Mouse (Mus musculus): ENCODE measurements around the gene Gng8.

Gng8 gene

DNA sequence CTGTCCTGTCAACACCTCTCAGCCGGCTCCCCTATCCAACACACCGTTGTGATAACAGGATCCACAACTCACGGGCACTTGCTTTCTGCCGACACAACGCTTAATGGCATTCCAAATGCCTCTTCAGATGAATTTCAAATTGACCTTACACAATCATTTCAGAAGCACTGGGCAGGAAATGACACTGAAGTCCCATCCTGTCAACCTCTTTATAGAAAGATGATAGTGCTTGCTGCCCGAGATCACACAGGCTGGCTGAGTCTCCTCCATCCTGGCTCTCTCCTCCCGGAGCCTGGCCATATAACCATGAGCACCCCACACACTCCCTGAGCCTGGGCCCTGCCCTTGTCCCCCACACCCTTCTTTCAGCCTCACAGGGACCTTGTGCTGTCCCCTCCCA lies 16.3 kb downstream of the Gng8 start:
- DNase-seq (ENCODE audit: low read depth, low spot score), result no peak

DNA sequence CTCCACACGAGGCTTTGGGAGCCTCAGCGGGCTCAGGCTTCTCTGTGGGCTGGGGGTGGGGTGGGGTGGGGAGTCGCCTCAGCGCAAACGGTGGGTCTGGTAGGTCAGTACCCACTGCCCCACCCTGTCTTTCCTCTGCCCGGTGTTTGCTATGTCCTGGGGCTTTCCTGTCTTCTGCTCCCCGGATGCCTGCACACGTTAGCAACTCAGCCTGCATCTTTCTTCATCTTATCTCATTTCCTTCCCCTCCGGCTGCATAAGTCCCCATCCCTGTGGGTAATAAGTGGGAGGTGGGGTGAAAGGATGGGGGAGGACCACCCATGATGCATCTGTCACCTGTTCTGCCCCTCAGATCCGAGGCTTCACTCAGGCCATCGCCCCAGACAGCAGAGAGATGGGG lies 16.8 kb downstream of the Gng8 start:
- DNase-seq (ENCODE audit: low read depth, low spot score), result no peak

DNA sequence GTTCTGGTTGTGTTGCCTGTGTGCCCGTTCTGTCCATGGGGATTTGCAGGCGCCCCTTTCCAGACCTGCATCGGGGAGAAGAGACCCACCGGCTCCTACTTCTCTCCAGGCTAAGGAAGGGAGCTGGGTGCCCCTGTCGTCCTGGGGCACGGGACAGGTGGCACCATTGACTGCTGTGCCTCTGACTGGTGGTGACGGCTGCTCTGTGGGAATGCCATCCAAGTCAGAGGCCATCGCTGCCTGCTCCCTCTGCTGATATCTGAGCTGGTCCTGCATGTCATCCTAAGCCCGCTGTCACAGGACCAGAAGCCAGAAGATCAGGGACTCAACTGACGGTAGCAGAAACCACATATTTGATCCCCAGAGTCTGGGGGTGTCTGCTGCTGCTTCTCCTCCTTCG lies 17.3 kb downstream of the Gng8 start:
- DNase-seq (ENCODE audit: low read depth, low spot score), result no peak

DNA sequence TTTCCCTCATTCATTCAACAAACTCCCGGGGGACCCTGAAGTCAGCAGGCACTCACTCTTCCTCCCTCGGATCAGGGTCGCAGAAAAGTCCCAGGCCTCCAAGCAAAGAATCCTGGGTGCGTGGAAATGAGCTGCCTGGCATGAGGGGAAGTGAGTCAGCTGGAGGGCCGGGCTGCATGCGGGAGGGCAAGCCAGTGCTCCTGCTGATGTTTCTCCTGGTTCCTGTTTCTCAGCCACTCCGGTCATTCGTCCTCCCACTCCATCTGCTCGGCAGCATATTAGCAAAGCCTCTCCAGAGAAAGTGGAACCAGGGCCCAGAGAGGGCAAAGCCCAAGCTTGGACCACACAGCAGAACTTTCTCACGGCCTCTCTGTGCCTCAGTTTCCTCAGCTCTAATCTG lies 18.3 kb downstream of the Gng8 start:
- DNase-seq (ENCODE audit: low read depth, low spot score), result no peak

DNA sequence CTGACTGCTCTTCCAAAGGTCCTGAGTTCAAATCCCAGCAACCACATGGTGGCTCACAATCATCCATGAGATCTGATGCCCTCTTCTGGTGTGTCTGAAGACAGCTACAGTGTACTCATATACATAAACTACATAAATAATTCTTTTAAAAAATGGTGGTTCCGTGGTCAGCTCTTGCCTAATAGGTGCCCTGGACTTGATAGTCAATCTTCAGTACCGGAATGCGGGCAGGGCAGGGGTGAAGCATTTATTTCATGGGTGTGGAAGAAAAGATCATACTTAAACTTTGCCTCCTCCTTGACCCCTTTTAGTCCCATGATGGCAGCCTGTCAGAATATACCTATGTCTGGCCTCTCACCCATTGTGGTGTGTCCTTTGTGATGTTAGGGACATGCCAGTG lies 20.3 kb downstream of the Gng8 start:
- no peak for DNase-seq (ENCODE audit: low read depth, low spot score)

DNA sequence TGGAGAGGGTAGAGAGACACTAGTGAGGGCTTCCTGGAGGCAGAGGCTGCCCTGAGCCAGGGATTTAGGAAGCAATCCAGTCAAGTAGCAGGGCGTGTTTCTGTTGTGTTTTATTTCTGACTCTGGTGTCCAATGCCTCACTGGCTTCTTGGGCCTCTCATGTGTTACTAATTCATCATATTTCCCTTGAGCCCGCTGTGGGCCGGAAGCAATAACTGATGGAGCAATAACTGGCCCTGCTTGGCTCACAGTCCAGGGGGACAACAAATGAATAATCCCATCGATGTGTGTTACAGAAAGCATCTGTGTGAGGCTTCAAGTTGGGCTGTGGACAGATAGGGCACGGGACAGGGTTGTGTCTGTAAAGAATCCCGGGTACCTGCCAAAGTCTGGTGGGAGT lies 20.8 kb downstream of the Gng8 start:
- no peak for DNase-seq (ENCODE audit: low read depth, low spot score)

DNA sequence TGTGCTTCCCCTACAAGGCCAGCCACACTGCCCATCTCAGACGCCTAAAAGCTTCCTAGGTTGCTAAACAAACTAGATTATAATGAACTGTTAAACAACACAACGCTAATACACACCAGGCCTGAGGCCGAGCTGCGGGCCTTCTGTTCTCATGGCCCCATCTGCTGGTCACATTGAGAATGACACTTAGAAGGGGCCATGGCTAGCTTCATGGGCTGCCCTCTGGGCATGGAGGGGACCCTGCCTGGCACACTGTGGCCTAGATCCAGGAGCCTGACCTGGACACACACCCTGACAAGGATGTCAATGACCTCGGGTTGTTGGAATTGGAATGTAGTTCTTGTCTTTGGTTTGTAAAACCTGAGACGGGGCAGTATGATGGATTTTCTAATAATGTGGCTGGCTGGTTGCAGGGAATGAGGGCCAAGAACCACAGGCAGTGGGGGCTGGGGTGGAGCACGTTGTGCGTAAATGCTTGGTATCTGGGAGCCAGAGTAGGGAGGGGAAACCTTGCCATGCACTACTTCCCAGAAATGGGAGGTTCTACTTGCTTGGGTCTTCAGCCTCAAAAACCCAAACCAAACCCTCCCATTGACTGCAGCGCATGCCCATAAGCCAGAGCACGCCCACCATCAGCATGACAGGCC lies 22.3 kb downstream of the Gng8 start:
- no peak for DNase-seq (ENCODE audit: low read depth, low spot score)

DNA sequence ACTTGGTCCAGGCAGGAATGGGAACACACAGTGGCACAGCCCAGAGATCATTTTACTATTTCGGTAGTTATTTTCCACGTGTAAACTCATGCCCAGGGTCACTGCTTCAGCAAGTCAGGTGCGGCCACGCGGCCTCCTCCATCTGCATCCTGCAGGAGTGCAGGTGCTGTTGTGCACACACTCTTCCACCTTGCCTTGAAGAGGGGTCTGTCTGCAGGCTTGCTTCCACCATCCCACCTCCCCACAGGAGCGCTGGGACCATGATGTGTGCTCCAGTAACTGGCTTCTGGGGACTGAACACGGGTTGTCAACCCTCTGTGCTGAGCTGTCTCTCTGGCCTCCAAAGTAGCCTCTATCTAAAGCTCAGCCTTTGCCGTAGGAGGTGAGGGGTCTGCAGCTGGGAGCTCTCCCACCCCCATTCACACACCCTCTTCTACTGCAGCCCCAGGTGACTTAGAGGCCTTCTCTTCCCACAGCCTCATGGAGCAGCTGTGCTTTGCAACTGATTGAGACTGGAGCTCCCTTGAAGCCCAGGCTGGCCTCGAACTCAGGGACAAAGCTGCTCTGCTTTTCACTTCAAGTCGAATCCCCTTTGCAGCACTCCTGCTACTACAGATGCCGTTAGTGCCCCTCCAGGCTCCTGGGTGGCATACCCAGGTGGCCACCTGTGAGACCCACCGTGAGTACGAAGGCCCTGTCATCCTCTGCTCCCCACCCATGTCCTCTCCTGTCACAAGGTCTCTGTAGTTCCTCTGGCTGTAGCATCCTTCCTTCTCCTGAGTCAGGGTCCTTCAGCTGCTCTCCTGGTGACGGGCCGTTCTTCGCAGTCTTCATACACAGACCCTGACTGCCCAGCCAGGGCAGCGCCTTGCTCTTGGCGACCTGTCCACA lies 23.1 kb downstream of the Gng8 start:
- no peak for DNase-seq (ENCODE audit: low read depth, low spot score)

DNA sequence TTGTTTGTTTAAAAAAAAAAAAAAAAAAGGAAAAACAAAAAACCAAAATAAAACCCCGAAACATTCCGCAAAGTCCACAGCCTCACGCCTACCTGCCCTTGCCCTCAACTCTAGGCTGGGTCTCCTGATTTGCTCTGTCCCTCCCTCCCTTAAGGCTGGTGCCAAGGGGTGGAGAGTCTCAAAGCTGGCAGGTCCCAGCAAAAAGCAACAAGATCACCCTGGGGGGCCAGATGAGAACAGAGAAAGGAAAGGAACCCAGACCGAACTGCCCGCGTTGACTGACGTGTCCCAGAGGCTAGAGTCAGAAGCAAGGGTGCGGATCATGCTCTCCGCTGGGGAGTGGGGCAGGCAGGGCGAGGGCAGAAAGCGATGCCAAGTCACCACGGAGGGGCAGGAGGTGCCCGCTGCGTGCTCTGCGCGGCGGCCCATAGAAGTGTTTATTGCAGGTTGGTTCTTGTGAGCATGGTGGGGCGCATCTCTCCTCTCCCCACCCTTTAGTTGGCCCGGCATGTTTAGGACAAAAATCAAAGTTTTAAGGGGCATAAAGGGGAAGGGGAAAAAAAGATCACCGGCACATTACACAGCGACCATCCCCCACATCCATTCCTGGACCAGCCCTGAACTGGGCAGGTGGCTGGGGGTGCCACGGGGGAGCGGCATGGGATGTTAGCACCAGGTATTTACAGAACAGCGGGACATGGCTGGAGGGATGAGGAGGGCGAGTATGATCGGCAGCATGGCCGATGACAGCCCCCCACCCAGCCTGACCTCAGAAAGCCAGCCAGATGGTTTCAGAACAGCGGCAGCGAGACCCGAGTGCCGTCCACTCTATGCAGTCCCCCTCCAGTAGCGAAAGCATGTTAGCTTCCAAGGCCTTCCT lies 24.1 kb downstream of the Gng8 start:
- no peak for DNase-seq (ENCODE audit: low read depth, low spot score)

DNA sequence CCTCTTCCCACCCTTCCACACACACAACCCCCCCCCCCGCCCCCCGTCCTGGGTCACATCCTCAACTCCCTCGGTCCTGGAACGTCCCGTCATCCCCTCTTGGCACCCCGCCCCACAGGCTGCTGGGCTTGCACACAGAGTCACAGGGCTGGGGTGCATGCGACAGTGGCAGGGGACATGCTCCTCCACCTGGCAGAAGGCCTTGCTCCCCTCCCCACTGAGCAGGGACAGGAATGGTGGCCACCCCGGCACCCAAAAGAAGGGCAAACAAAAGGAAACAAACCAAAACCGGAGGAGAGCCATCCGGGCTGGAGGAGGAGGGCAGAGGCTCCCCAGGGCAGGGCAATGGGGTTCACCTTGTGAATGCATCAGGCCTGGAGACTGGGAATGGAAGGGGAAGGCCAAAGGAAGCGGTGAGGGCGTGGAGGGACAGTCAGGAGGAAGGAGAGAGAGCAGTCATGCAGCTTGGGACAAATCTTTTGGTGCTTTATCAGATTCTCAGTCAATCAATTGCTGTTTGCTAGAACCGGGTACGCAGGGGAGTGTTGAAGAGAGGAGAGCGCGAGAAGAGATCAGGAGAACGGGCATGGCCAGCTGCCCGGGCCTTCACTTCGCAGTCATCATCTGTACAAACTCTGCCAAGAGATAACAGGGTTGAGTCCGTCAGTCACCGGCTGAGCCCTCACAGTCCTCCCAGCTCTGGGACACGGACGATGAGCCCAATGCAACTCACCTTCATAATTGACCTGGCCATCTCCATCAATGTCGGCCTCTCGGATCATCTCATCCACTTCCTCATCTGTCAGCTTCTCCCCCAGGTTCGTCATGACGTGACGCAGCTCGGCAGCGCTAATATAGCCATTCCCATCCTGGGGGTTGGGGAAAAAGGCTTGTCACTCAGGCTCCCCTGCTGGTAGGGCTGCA lies 25.0 kb downstream of the Gng8 start:
- DNase-seq (ENCODE audit: low read depth, low spot score), result no peak

DNA sequence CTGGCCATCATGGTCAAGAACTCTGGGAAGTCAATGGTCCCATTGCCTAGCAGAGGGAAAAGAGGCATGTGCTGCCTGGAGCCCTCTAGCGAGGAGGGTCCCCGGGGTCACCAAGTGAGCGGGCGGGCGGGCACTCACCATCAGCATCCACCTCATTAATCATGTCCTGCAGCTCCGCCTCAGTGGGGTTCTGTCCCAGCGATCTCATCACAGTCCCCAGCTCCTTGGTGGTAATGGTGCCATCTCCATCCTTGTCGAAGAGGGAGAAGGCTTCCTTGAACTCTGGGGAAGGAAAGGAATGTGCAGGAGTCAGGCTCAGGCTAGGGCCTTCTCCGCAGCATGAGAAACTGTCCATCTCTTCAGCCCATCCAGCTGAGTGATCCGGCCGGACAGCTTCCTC lies 25.9 kb downstream of the Gng8 start:
- DNase-seq (ENCODE audit: low read depth, low spot score), result no peak

DNA sequence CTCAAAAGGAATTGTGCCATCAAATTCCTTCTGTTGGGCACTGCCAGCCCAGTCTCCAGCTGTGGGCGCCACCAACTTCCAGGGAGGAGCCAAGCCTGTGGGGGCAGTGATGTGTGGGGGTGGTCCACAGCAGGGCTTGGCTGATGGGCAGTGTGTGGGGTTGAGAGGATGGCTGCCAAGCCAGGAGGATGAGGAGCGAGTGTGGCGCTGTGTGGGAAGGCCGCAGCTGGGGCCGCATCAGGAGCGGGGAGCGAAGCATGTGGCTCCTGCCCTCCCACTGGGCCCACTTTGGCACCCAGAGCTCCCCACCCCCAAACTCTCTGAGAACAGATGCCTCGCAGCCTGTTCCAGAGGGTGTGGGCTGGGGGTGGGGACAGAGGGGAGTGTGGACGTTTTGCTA lies 26.4 kb downstream of the Gng8 start:
- DNase-seq (ENCODE audit: low read depth, low spot score), result no peak

DNA sequence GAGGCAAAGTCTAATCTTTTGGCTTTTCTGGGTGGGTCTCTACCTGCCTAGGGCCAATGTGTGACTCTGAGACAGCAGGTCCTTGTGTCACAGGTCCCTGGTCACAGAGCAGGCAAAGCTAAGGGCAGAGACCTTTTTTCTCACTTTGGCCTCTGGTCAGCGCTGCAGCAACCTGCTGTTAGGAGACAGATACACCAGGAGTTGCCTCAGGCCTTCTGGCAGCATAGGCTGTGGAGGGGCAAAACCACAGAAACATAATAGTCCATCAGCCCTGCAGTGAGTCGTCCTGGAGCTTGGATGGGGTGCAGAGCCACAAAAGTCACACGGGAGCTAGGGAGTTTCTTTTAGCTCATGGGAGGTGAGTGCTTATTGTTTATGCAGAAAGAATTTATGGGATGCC lies 27.1 kb downstream of the Gng8 start:
- no peak for DNase-seq (ENCODE audit: low read depth, low spot score)

DNA sequence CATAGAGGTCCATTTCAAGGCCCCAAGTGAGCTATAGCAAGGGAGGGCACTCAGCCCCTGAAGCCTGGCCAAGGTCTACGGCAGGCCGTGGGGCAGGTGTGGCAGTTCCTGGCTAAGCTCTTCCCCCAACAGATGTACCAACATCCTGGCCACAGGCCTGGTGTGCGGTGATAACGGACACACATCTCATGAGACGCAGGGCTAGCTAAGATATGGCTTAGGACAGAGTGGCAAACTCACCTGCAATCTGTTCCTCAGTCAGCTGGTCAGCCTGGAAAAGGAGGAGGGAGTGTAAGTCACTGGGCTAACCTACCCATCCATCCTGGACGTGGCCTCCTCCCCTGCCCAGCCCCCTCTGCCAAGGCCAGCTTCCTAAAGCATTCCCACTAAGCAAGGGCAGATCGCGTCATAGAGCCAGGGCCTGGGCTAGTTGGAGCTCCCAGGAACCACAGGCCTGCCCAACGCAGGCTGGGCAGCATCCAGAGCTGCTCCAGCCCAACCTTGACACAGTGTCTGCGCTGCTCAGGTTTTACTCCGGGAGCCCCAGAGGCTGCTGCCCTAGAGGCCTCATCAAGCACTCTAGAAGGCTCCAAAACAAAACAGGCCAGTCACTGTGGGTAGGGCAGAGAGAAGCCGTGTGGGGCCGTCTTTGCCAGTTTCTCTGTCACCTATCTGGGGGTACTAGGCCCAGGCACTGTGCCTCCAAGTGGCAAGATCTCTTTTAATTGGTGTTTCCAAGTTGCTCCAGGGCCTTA lies 28.0 kb downstream of the Gng8 start:
- DNase-seq (ENCODE audit: low read depth, low spot score), result no peak

DNA sequence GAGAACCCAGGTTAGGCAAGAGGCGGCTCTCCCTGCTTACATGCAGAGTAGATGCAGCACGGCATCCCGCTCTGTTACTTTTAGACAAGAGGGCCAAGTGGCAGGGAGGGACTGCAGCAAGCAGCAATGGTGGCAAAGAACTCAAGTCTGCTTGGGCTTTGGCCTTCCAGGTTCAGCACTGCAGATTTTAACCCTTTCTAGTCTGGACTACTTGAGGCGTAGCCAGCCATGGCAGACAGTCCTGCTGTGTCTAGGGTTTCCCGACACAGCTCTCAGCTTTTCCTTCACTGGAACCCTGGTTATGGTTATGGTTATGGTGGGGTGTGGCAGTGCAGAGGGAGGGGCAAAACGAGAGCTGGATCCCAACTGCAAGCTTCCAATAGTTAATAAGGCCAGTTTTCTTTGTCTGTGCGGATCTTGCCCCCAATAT lies 28.6 kb downstream of the Gng8 start:
- no peak for DNase-seq (ENCODE audit: low read depth, low spot score)

DNA sequence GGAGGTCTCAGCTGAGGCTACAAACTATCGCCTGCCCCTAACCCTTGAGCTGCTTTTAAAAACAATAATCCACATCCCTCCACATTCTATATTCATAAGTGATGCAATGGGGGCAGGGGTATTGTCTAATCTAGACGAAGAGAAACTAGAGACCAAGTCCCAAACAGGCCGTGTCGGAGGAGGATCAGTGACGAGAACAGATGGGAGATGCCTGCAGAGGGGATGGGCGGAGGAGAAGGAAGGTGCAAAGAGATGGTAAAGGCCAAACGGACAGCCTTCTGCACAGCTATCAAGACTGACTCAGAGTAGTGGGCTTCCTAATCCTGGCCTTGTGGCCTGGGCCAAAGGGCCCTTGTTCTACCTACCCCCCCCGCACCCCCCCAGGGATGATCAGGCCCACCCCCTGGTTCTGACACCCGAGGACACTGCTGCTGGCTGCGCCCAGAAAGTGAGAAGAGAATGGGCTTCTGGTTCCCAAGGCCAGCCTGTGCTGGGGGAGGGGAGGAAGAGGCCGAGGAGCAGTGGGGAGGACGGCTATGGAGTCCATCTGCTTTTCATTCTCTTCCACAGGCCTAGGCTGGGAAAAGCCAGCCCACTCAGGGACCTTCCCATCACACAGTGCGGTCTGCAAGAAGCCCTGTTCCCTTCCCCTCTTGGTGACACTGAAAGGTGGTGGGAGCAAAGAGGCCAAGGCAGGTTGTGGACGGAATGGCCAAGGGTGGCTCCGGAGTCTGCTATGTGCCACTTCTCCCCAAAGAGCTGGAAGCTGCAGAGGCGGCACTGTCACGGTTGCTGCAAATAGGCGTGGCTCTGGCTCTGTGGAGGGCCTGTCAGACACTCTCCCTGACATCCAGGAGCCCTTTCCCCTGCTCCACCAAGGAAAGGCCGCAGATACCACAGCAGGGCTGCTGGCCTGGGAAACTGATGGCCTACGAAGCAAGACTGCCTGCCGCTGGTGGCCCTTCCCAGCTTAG lies 29.5 kb downstream of the Gng8 start:
- DNase-seq (ENCODE audit: low read depth, low spot score), result no peak

DNA sequence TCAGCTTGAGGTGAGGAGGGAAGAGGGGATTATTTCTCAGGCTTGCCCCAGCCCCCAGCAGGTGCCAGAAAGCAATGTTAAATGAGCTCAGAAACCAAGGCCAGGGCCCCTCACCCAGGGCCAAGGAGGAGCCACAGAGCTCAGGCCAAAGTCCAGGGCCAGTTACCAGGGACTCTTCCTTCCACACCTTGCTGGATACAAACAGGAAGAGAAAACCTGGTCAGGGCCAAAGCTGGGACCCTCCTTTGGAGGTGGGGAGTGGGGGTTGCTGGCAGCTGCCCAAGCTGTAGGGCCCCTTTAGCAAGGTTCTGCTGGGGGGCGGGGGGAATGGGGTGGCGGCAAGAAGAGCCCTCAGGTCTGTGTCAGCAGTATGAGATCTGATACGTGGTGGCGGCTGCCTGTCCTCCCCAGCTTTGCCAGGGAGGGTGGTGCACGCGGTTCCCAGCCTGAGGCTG lies 30.3 kb downstream of the Gng8 start:
- DNase-seq (ENCODE audit: low read depth, low spot score), result no peak

DNA sequence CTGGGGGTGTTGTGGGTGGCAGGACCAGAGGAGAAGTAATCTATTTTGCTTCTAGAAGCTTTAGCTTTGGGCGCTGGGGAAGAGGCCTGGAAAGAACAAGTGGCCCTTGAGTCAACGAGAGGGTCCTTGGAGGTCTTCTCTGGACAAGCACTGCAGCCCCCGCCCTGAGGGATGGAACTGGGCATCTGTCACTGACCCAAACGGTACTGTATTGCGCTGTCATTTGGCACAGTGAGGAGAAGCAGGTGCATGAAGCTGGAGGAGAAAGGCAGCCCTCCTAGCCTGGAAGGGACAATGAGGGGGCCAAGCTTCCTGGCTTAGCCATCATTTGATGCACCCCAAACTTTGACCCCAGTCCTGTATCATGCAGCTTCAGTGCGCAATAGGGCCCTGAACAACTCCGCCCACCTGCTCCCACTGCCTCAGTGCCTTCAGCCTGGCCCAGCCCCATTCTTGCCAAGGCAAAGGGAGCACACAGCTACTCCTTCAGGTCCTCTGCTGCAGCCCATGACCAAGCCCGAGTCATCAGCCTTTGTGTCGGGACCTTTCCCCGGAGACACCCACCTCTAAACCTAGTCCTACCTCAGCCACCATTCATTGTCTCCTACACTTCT lies 30.9 kb downstream of the Gng8 start:
- DNase-seq (ENCODE audit: low read depth, low spot score), result no peak

All from brain, embryonic 18.5 days (tissue).